Mouse (Mus musculus): ENCODE measurements around the gene Zdhhc1. TPM values are rescaled to one million over a fixed set of nuclear protein-coding genes. Genes with fewer than 3 reads are reported as not detected.

Zdhhc1 gene
- 3.2 and 7.6 TPM in 2 replicates for total RNA-seq (2012; rRNA removed)

GRCm38 (mm10) chr8:105496439-105497180, at the start of gene Zdhhc1:
TSS of gene Zdhhc1 (minus strand) at chr8:105496902.
- H3K9me3 ChIP-seq (ENCODE audit: control insufficient read depth, insufficient read depth, low read depth, low read length): no peaks in the 10 kb centered on the region
- no peak within 1 kb of the TSS for H3K27ac ChIP-seq (ENCODE audit: insufficient read depth, low read depth, low read length, poor library complexity, severe bottlenecking)
- peak within 1 kb of the TSS; percentile 89 for H3K9ac ChIP-seq (ENCODE audit: insufficient read depth, low read depth, low read length, poor library complexity, severe bottlenecking)
- H3K36me3 ChIP-seq (ENCODE audit: control insufficient read depth, insufficient read depth, low read length, poor library complexity, severe bottlenecking): no peaks in the 10 kb centered on the region
- TF ChIP-seq MAFK (IDR thresholded peaks at IDR 0.05; ENCODE audit: insufficient read depth, low read depth, low read length) (no peak), ZC3H11A (IDR thresholded peaks at IDR 0.05; ENCODE audit: borderline replicate concordance, low read depth, low read length) (no peak), CHD2 (IDR thresholded peaks at IDR 0.05; ENCODE audit: low read depth, low read length) (no peak), ZNF384 (IDR thresholded peaks at IDR 0.05; ENCODE audit: low read depth, low read length) (no peak), HCFC1 (IDR thresholded peaks at IDR 0.05; ENCODE audit: borderline replicate concordance, insufficient read depth, low read length) (peak; percentile 63; the same call in 1 of the 2 replicates)
- H3K4me1 ChIP-seq (ENCODE audit: control insufficient read depth in 2 of 2, insufficient read depth in 2 of 2, low read length in 2 of 2, poor library complexity in 1 of 2): peaks cover 0 to 5% of the 10 kb centered on the region in 2 experiments; a peak in 2 of 4 replicates
- in situ Hi-C loops (cut with MboI; ENCODE audit: low sequenced_read_pairs in 2 of 2, unreplicated experiment in 2 of 2): no loop called here
- H3K4me3 ChIP-seq (ENCODE audit: insufficient read depth in 1 of 2, low read depth in 1 of 2, low read length in 2 of 2, poor library complexity in 1 of 2, severe bottlenecking in 1 of 2): peak within 1 kb of the TSS; percentile 75 to 96
- DNase-seq (ENCODE audit: low read depth, low spot score): no peak

- Histone ChIP-seq H3K4me3 (ENCODE audit: insufficient read depth in 1 of 2, low read depth in 1 of 2, low read length in 2 of 2, poor library complexity in 1 of 2, severe bottlenecking in 1 of 2) (no peak overlapping the region), H3K9ac (ENCODE audit: insufficient read depth, low read depth, low read length, poor library complexity, severe bottlenecking) (no peak overlapping the region), H3K36me3 (ENCODE audit: control insufficient read depth, insufficient read depth, low read length, poor library complexity, severe bottlenecking) (peaks cover 3% of the 10 kb centered on the region; the same call in 1 of the 2 replicates), H3K4me1 (ENCODE audit: control insufficient read depth in 2 of 2, insufficient read depth in 2 of 2, low read length in 2 of 2, poor library complexity in 1 of 2) (no peaks in the 10 kb centered on the region), H3K9me3 (ENCODE audit: control insufficient read depth, insufficient read depth, low read depth, low read length) (no peaks in the 10 kb centered on the region), H3K27ac (ENCODE audit: insufficient read depth, low read depth, low read length, poor library complexity, severe bottlenecking) (no peak overlapping the region)
- TF ChIP-seq ZC3H11A (IDR thresholded peaks at IDR 0.05; ENCODE audit: borderline replicate concordance, low read depth, low read length): no peak
- no peak for TF ChIP-seq ZNF384 (IDR thresholded peaks at IDR 0.05; ENCODE audit: low read depth, low read length)
- TF ChIP-seq CHD2 (IDR thresholded peaks at IDR 0.05; ENCODE audit: low read depth, low read length): no peak
- no peak for TF ChIP-seq MAFK (IDR thresholded peaks at IDR 0.05; ENCODE audit: insufficient read depth, low read depth, low read length)
- no peak for TF ChIP-seq HCFC1 (IDR thresholded peaks at IDR 0.05; ENCODE audit: borderline replicate concordance, insufficient read depth, low read length)
- DNase-seq (ENCODE audit: low read depth, low spot score): no peak
- in situ Hi-C loops (cut with MboI; ENCODE audit: low sequenced_read_pairs in 2 of 2, unreplicated experiment in 2 of 2): no loop called here
Measured at GRCm38 (mm10) chr8:105545249-105545648, 48.5 kb upstream of the Zdhhc1 start.

- DNase-seq (ENCODE audit: low read depth, low spot score): no peak
- H3K27ac ChIP-seq (ENCODE audit: insufficient read depth, low read depth, low read length, poor library complexity, severe bottlenecking): no peak overlapping the region
- H3K9me3 ChIP-seq (ENCODE audit: control insufficient read depth, insufficient read depth, low read depth, low read length): no peaks in the 10 kb centered on the region
- H3K4me1 ChIP-seq (ENCODE audit: control insufficient read depth in 2 of 2, insufficient read depth in 2 of 2, low read length in 2 of 2, poor library complexity in 1 of 2): no peaks in the 10 kb centered on the region
- no peaks in the 10 kb centered on the region; the same call in 1 of the 2 replicates for H3K36me3 ChIP-seq (ENCODE audit: control insufficient read depth, insufficient read depth, low read length, poor library complexity, severe bottlenecking)
- no peak overlapping the region for H3K4me3 ChIP-seq (ENCODE audit: insufficient read depth in 1 of 2, low read depth in 1 of 2, low read length in 2 of 2, poor library complexity in 1 of 2, severe bottlenecking in 1 of 2)
- no peak overlapping the region for H3K9ac ChIP-seq (ENCODE audit: insufficient read depth, low read depth, low read length, poor library complexity, severe bottlenecking)
- TF ChIP-seq ZC3H11A (IDR thresholded peaks at IDR 0.05; ENCODE audit: borderline replicate concordance, low read depth, low read length) (no peak), MAFK (IDR thresholded peaks at IDR 0.05; ENCODE audit: insufficient read depth, low read depth, low read length) (0 out of 2 replicates have a peak, but pooled peaks have one; percentile 52), CHD2 (IDR thresholded peaks at IDR 0.05; ENCODE audit: low read depth, low read length) (no peak), HCFC1 (IDR thresholded peaks at IDR 0.05; ENCODE audit: borderline replicate concordance, insufficient read depth, low read length) (no peak), ZNF384 (IDR thresholded peaks at IDR 0.05; ENCODE audit: low read depth, low read length) (no peak)
- in situ Hi-C loops (cut with MboI; ENCODE audit: low sequenced_read_pairs in 2 of 2, unreplicated experiment in 2 of 2): no loop called here
Measured at GRCm38 (mm10) chr8:105544544-105545205, 48.0 kb upstream of the Zdhhc1 start.

GRCm38 (mm10) chr8:105543703-105544102, 47.0 kb upstream of the Zdhhc1 start:
- peaks cover 4% of the 10 kb centered on the region; the same call in 1 of the 2 replicates for H3K36me3 ChIP-seq (ENCODE audit: control insufficient read depth, insufficient read depth, low read length, poor library complexity, severe bottlenecking)
- no peak for TF ChIP-seq ZNF384 (IDR thresholded peaks at IDR 0.05; ENCODE audit: low read depth, low read length)
- TF ChIP-seq ZC3H11A (IDR thresholded peaks at IDR 0.05; ENCODE audit: borderline replicate concordance, low read depth, low read length): no peak
- TF ChIP-seq CHD2 (IDR thresholded peaks at IDR 0.05; ENCODE audit: low read depth, low read length): no peak
- no peak for DNase-seq (ENCODE audit: low read depth, low spot score)
- H3K9me3 ChIP-seq (ENCODE audit: control insufficient read depth, insufficient read depth, low read depth, low read length): no peaks in the 10 kb centered on the region
- H3K27ac ChIP-seq (ENCODE audit: insufficient read depth, low read depth, low read length, poor library complexity, severe bottlenecking): no peak overlapping the region
- in situ Hi-C loops (cut with MboI; ENCODE audit: low sequenced_read_pairs in 2 of 2, unreplicated experiment in 2 of 2): no loop called here
- no peak overlapping the region for H3K9ac ChIP-seq (ENCODE audit: insufficient read depth, low read depth, low read length, poor library complexity, severe bottlenecking)
- no peaks in the 10 kb centered on the region for H3K4me1 ChIP-seq (ENCODE audit: control insufficient read depth in 2 of 2, insufficient read depth in 2 of 2, low read length in 2 of 2, poor library complexity in 1 of 2)
- no peak overlapping the region for H3K4me3 ChIP-seq (ENCODE audit: insufficient read depth in 1 of 2, low read depth in 1 of 2, low read length in 2 of 2, poor library complexity in 1 of 2, severe bottlenecking in 1 of 2)

All from ES-E14 (cell line).